Mouse (Mus musculus) layer of hippocampus, postnatal 10 days (tissue): ENCODE results near the gene Mfap3. TPM values are rescaled to one million over a fixed set of nuclear protein-coding genes. Genes with fewer than 3 reads are reported as not detected.

Experiments
- DNase-seq, 2 experiments: peaks; one replicate each; pipeline ENCODE4 v3.0.0; 2021; ENCODE audit warnings: low spot score in 2 of 2
- long read RNA-seq: library from polyadenylated mRNA; stranded (forward); transcript quantifications from one replicate; pipeline ENCODE4 v2.0.0, GENCODE M21; 2023
- total RNA-seq, 2 experiments: library from RNA; stranded (reverse); gene quantifications; 2 replicates each; pipeline ENCODE4 v1.2.3; 2021

Mfap3 gene
- total RNA-seq = 10 to 100 TPM; 33.9 to 36.8 TPM
- long read RNA-seq, full-length matches to known transcripts = 16 of 24 reads
- long read RNA-seq, partial matches to known transcripts = 1 of 24 reads
- long read RNA-seq, other reads (novel, unspliced or antisense) = 7 of 24 reads

- DNase-seq = peak; percentile 92 to 94
Measured at GRCm38 (mm10) chr11:57518091-57518750, at the start of gene Mfap3, which contains the start of gene Fam114a2. Gene Mfap3, plus strand, starts transcription at chr11:57518664. Gene Fam114a2, minus strand, starts transcription at chr11:57518617.

GRCm38 (mm10) chr11:57468706-57469105 lies 49.8 kb upstream of the Mfap3 start:
- DNase-seq = no peak

GRCm38 (mm10) chr11:57470056-57470455 lies 48.4 kb upstream of the Mfap3 start:
- no peak for DNase-seq

- no peak for DNase-seq
Measured at GRCm38 (mm10) chr11:57470979-57471378, 47.5 kb upstream of the Mfap3 start.

GRCm38 (mm10) chr11:57474296-57474941 lies 44.0 kb upstream of the Mfap3 start:
- DNase-seq = peak; percentile 32 to 34

- peak; percentile 77 to 79 for DNase-seq
Measured at GRCm38 (mm10) chr11:57475119-57475518, 43.3 kb upstream of the Mfap3 start.

GRCm38 (mm10) chr11:57478077-57478476 lies 40.4 kb upstream of the Mfap3 start:
- DNase-seq = no peak

GRCm38 (mm10) chr11:57488436-57488835 lies 30.0 kb upstream of the Mfap3 start:
- DNase-seq = no peak

- no peak for DNase-seq
Measured at GRCm38 (mm10) chr11:57496462-57497039, 21.9 kb upstream of the Mfap3 start.

- DNase-seq = no peak
Measured at GRCm38 (mm10) chr11:57497701-57498100, 20.8 kb upstream of the Mfap3 start.

GRCm38 (mm10) chr11:57498215-57498614 lies 20.2 kb upstream of the Mfap3 start:
- DNase-seq = no peak

- no peak for DNase-seq
Measured at GRCm38 (mm10) chr11:57503155-57503554, 15.3 kb upstream of the Mfap3 start.

GRCm38 (mm10) chr11:57506899-57507298 lies 11.6 kb upstream of the Mfap3 start:
- peak in 1 of 2 experiments; percentile 32 for DNase-seq

GRCm38 (mm10) chr11:57515218-57515617 lies 3.2 kb upstream of the Mfap3 start:
- DNase-seq = no peak

GRCm38 (mm10) chr11:57516946-57517441 lies 1.5 kb upstream of the Mfap3 start:
- no peak for DNase-seq

- no peak for DNase-seq
Measured at GRCm38 (mm10) chr11:57518751-57519148, 286 bp downstream of the Mfap3 start.

GRCm38 (mm10) chr11:57519304-57519703 lies 840 bp downstream of the Mfap3 start:
- DNase-seq = no peak

GRCm38 (mm10) chr11:57521206-57521605 lies 2.7 kb downstream of the Mfap3 start:
- no peak for DNase-seq

GRCm38 (mm10) chr11:57522046-57522445 lies 3.6 kb downstream of the Mfap3 start:
- peak; percentile 50 to 64 for DNase-seq

- DNase-seq = no peak
Measured at GRCm38 (mm10) chr11:57523418-57523817, 5.0 kb downstream of the Mfap3 start.

- no peak for DNase-seq
Measured at GRCm38 (mm10) chr11:57524597-57524996, 6.1 kb downstream of the Mfap3 start.

GRCm38 (mm10) chr11:57525900-57526299 lies 7.4 kb downstream of the Mfap3 start:
- no peak for DNase-seq
